Mouse (Mus musculus) myocyte (in vitro differentiated cells): Measurements from ENCODE around the gene Gm21988. TPM values are rescaled to one million over a fixed set of nuclear protein-coding genes. Genes with fewer than 3 reads are reported as not detected.

Source experiments
- H3K27me3 ChIP-seq: one replicate; pipeline ENCODE4 v1.6.1; 2011; ENCODE audit not compliant: control insufficient read depth, insufficient read depth, insufficient read length
- H3K36me3 ChIP-seq: one replicate; pipeline ENCODE4 v1.6.1; 2011; ENCODE audit not compliant: control insufficient read depth, insufficient read depth
- H3K4me2 ChIP-seq: one replicate; pipeline ENCODE4 v1.6.1; 2011; ENCODE audit warnings: low read depth, control low read depth
- H3K4me3 ChIP-seq: one replicate; pipeline ENCODE4 v1.5.1; 2011; ENCODE audit warnings: mild to moderate bottlenecking, control low read depth, moderate library complexity
- H3K79me2 ChIP-seq: one replicate; pipeline ENCODE4 v1.6.1; 2011; ENCODE audit not compliant: control insufficient read depth, insufficient read depth
- H3ac ChIP-seq: one replicate; pipeline ENCODE4 v1.6.1; 2011; ENCODE audit not compliant: control insufficient read depth, insufficient read length
- CEBPB ChIP-seq: IDR thresholded peaks from 2 replicates; pipeline ENCODE4 v1.6.1; 2011; ENCODE audit warnings: mild to moderate bottlenecking, moderate library complexity; ENCODE audit not compliant: poor library complexity, insufficient read depth, severe bottlenecking
- E2F4 ChIP-seq: IDR thresholded peaks from one replicate; pipeline ENCODE4 v1.6.1; 2011; ENCODE audit warnings: mild to moderate bottlenecking, control low read depth, moderate library complexity; ENCODE audit not compliant: insufficient read depth
- MAX ChIP-seq: IDR thresholded peaks from one replicate; pipeline ENCODE4 v1.6.1; 2011; ENCODE audit warnings: low read depth, mild to moderate bottlenecking, control low read depth
- MYOD1 ChIP-seq, 3 experiments: IDR thresholded peaks; one replicate each; pipeline ENCODE4 v1.6.1; 2011; ENCODE audit warnings: control low read depth in 2 of 3, low read depth in 2 of 3, mild to moderate bottlenecking in 2 of 3, moderate library complexity in 1 of 3; ENCODE audit not compliant: insufficient read length in 2 of 3, control insufficient read depth in 1 of 3
- MYOG ChIP-seq, 3 experiments: IDR thresholded peaks; one replicate each; pipeline ENCODE4 v1.6.1; 2011; ENCODE audit warnings: control low read depth in 2 of 3, low read depth in 2 of 3, mild to moderate bottlenecking in 2 of 3; ENCODE audit not compliant: insufficient read length in 2 of 3, control insufficient read depth in 1 of 3, insufficient read depth in 1 of 3
- POLR2A ChIP-seq: IDR thresholded peaks from one replicate; pipeline ENCODE4 v1.6.1; 2011; ENCODE audit warnings: low read depth, mild to moderate bottlenecking, control low read depth, moderate library complexity; ENCODE audit not compliant: insufficient read length
- POLR2AphosphoS2 ChIP-seq: IDR thresholded peaks from one replicate; pipeline ENCODE4 v1.6.1; 2011; ENCODE audit warnings: low read depth, control low read depth; ENCODE audit not compliant: insufficient read length
- REST ChIP-seq: IDR thresholded peaks from one replicate; pipeline ENCODE4 v1.6.1; 2011; ENCODE audit warnings: mild to moderate bottlenecking, control low read depth, moderate library complexity; ENCODE audit not compliant: insufficient read depth, insufficient read length
- SRF ChIP-seq: IDR thresholded peaks from one replicate; pipeline ENCODE4 v1.6.1; 2011; ENCODE audit warnings: low read depth; ENCODE audit not compliant: control insufficient read depth, insufficient read length
- TCF12 ChIP-seq: IDR thresholded peaks from one replicate; pipeline ENCODE4 v1.6.1; 2011; ENCODE audit warnings: mild to moderate bottlenecking, control low read depth; ENCODE audit not compliant: poor library complexity, insufficient read depth, severe bottlenecking
- TCF3 ChIP-seq: IDR thresholded peaks from one replicate; pipeline ENCODE4 v1.6.1; 2011; ENCODE audit warnings: low read depth, control low read depth; ENCODE audit not compliant: insufficient read length
- USF1 ChIP-seq: IDR thresholded peaks from one replicate; pipeline ENCODE4 v1.6.1; 2011; ENCODE audit warnings: low read depth, mild to moderate bottlenecking, control low read depth, moderate library complexity
- polyA plus RNA-seq: library from polyadenylated mRNA; unstranded; fragments of >200 nt; fragmentation: generic; extraction: Trizol; gene quantifications from one replicate; pipeline ENCODE4 v1.2.1, GENCODE M21; 2012; ENCODE audit warnings: missing spikeins

Gene Gm21988
- polyA plus RNA-seq, 1 experiment = 9.2 TPM

DNA sequence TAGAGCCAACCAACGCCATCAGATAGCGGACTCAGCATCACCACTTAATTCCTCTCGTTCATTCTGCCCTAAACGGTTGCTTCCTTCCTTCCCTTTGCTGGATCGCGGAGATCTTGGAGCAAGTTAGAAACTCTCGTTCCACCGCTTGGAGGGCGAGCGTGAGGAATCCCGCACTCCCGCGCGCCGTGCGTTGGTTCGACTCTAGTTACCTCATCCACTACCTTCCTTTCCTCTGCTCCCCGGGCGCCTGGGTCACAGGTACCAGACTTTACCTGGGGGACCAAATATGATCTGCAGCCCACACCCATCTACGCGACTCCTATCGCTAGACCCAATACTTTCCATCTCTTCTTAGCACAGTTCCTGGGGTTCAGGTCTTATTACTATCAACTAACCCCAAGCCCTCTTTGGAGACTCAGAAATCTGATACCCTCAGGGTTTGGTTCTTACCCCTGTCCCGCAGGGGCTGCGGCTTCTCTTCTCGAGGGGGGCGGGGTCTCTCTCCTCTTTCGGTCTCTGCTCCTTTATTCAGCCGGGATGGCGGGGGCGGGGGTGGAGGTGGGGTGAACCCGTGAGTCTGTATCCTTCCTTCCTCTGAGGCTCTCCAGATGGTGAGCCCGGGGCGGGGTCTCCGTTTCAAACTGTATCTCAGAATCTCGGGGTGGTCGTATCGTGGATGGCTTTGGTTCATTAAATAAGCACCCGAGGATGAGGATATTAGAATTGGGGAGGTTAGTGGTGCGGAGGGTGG lies 10.2 kb downstream of the Gm21988 start, which contains the start of gene Bcl6b:
TSS of gene Bcl6b (minus strand) at position 539 of the 751 bp plus-strand sequence.
- peaks cover 8% of the 10 kb centered on the region for H3K79me2 ChIP-seq
- peak within 1 kb of the TSS; percentile 31 for H3K4me3 ChIP-seq
- H3K36me3 ChIP-seq = no peaks in the 10 kb centered on the region
- TF ChIP-seq SRF (no peak), TCF3 (no peak), CEBPB (no peak), MYOD1 (IDR thresholded peaks at IDR 0.05; ENCODE audit: control insufficient read depth in 1 of 3, insufficient read length in 2 of 3, low read depth in 2 of 3) (no peak), TCF12 (no peak), E2F4 (no peak), REST (no peak), POLR2A (no peak), USF1 (no peak), POLR2AphosphoS2 (no peak), MYOG (IDR thresholded peaks at IDR 0.05; ENCODE audit: control insufficient read depth in 1 of 3, insufficient read depth in 1 of 3, insufficient read length in 2 of 3, low read depth in 2 of 3) (no peak), MAX (no peak)
- no peak within 1 kb of the TSS for H3ac ChIP-seq
- H3K27me3 ChIP-seq = no peaks in the 10 kb centered on the region
- peak within 1 kb of the TSS; percentile 81 for H3K4me2 ChIP-seq

DNA sequence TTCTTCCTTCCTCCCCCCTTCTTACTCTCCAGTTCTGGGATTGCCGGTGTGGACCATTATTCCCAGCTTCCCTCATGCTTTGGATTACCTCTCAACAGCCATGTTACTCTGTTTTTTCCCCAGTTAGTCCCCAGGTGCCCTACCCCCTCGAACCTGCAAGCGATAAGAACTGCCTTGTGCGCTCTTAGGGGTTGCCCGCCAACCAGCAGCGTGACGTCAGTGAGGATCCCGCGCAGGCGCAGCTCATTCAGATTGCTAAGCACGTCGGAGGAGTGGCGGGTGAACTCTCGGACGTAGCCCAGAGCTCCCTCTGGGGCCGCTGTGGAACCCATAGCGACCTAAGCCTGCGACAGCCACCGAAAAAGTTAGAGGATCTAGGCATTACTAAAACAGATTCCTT lies 10.8 kb downstream of the Gm21988 start:
- Histone ChIP-seq H3K4me3 (peak overlapping the region; percentile 31), H3K79me2 (peaks cover 8% of the 10 kb centered on the region), H3ac (no peak overlapping the region), H3K27me3 (no peaks in the 10 kb centered on the region), H3K36me3 (no peaks in the 10 kb centered on the region), H3K4me2 (peak overlapping the region; percentile 69)
- TF ChIP-seq E2F4 (peak; percentile 14), POLR2AphosphoS2 (peak; percentile 41), SRF (no peak), POLR2A (peak; percentile 66)

DNA sequence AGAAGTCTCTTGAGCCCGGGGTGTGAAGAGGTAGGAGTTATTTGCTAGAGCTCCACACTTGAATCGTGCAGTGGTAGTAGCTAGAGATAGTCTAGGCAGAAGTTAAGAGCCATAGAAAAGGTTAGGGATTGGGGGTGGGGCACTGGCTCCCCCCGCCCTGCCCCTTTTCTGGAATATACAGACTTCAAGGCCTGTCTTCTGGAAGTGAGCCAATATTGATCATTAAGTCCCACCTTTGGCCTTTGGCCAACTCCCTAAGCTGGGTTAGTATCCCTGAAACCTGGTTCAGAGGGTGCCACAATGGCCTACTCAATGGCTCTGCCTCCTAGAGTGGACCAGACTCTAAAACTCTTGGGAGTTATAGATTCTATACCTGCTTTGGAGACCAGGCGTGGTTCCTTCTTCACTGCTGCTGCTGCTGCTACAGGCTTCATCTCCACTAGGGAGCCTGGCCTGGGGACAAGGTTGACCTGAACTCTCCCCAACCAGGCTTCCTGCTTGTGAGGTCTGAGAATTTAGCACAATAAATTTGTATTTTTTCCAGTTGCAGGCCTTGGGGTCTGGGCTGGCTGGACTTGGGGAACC lies 11.9 kb downstream of the Gm21988 start:
- peak overlapping the region; percentile 31 for H3K4me3 ChIP-seq
- H3K36me3 ChIP-seq = no peaks in the 10 kb centered on the region
- TF ChIP-seq USF1 (no peak), REST (no peak), MAX (no peak), TCF3 (no peak), SRF (no peak), CEBPB (no peak), TCF12 (no peak), POLR2A (no peak)
- peak overlapping the region; percentile 69 for H3K4me2 ChIP-seq
- peaks cover 8% of the 10 kb centered on the region for H3K79me2 ChIP-seq
- no peak overlapping the region for H3ac ChIP-seq
- H3K27me3 ChIP-seq = no peaks in the 10 kb centered on the region

DNA sequence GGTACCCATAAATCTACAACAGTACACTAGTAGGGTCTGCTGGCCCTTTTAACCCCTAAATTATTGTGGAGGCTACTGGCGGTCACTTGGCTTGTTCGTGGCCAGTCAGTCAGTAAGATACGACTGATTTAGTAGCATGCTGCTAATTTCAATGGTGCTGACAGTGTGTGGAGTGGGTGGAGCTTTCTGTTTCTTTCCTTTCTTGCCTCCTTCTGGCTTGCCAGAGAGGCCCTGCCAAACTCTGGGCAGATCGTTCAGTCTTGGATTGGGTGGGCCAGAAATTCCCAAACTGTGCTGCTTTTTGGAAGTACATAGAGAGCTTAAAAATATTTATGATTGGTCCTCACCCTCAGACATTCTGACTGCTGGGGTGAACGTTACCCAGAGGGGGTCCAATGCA lies 12.5 kb downstream of the Gm21988 start:
- no peak overlapping the region for H3K4me3 ChIP-seq
- TF ChIP-seq E2F4 = no peak
- TF ChIP-seq MYOG (IDR thresholded peaks at IDR 0.05; ENCODE audit: control insufficient read depth in 1 of 3, insufficient read depth in 1 of 3, insufficient read length in 2 of 3, low read depth in 2 of 3) = no peak
- no peak for TF ChIP-seq USF1
- TF ChIP-seq TCF3 = no peak
- no peak for TF ChIP-seq MYOD1 (IDR thresholded peaks at IDR 0.05; ENCODE audit: control insufficient read depth in 1 of 3, insufficient read length in 2 of 3, low read depth in 2 of 3)
- TF ChIP-seq POLR2AphosphoS2 = no peak
- no peak for TF ChIP-seq CEBPB
- TF ChIP-seq REST = no peak
- no peak for TF ChIP-seq SRF
- no peak for TF ChIP-seq MAX
- TF ChIP-seq TCF12 = no peak
- no peak for TF ChIP-seq POLR2A
- H3K79me2 ChIP-seq = peaks cover 8% of the 10 kb centered on the region
- H3K36me3 ChIP-seq = no peaks in the 10 kb centered on the region
- H3K4me2 ChIP-seq = peak overlapping the region; percentile 69
- no peak overlapping the region for H3ac ChIP-seq
- no peaks in the 10 kb centered on the region for H3K27me3 ChIP-seq

DNA sequence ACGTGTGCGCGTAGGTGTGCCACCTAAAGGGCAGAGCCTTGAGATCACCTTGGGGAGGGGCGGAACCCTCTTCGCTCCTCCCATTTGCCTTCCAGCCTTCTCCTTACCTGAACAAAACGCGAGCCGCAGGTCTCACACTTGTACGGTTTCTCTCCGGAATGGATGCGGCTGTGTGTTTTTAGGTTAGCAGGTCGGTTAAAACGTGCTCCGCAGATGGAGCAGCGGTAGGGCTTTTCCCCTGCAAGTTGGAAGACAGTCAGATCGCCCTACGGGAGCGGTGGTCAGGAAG lies 13.1 kb downstream of the Gm21988 start:
- Histone ChIP-seq H3K27me3 (no peaks in the 10 kb centered on the region), H3K4me2 (no peak overlapping the region), H3ac (no peak overlapping the region), H3K4me3 (no peak overlapping the region), H3K36me3 (no peaks in the 10 kb centered on the region), H3K79me2 (peaks cover 8% of the 10 kb centered on the region)
- TF ChIP-seq USF1 (no peak), POLR2A (no peak), POLR2AphosphoS2 (no peak), TCF12 (no peak), TCF3 (no peak), E2F4 (no peak), SRF (no peak), CEBPB (no peak), REST (no peak), MAX (no peak), MYOG (IDR thresholded peaks at IDR 0.05; ENCODE audit: control insufficient read depth in 1 of 3, insufficient read depth in 1 of 3, insufficient read length in 2 of 3, low read depth in 2 of 3) (no peak), MYOD1 (IDR thresholded peaks at IDR 0.05; ENCODE audit: control insufficient read depth in 1 of 3, insufficient read length in 2 of 3, low read depth in 2 of 3) (no peak)
